Mouse (Mus musculus) bone marrow macrophage, adult 2 months (primary cell): ENCODE measurements around the gene Pdcd6. TPM values are rescaled to one million over a fixed set of nuclear protein-coding genes. Genes with fewer than 3 reads are reported as not detected.

Experiments
- H3K27ac ChIP-seq: 2 replicates; pipeline ENCODE4 v1.5.1; 2012; ENCODE audit warnings: low read depth, low read length; ENCODE audit not compliant: insufficient read depth
- H3K4me1 ChIP-seq: 2 replicates; pipeline ENCODE4 v1.6.1; 2012; ENCODE audit warnings: low read length; ENCODE audit not compliant: control insufficient read depth, insufficient read depth
- H3K4me3 ChIP-seq: 2 replicates; pipeline ENCODE4 v1.5.1; 2012; ENCODE audit warnings: mild to moderate bottlenecking, low read length, moderate library complexity; ENCODE audit not compliant: insufficient read depth
- CTCF ChIP-seq: IDR thresholded peaks from 2 replicates; pipeline ENCODE4 v1.5.1; 2012; ENCODE audit warnings: low read depth, mild to moderate bottlenecking, low read length, moderate library complexity
- POLR2A ChIP-seq: IDR thresholded peaks from 2 replicates; pipeline ENCODE4 v1.6.1; 2012; ENCODE audit warnings: mild to moderate bottlenecking, low read depth, low read length, borderline replicate concordance
- polyA plus RNA-seq: library from polyadenylated mRNA; stranded (reverse); fragments of >200 nt; gene quantifications from 2 replicates; pipeline ENCODE4 v1.2.4, GENCODE M21; 2012; ENCODE audit not compliant: missing spikeins, insufficient read depth, insufficient read length

Gene Pdcd6
- polyA plus RNA-seq: 115 and 120 TPM in 2 replicates

- peak within 1 kb of the TSS; percentile 70 for H3K4me3 ChIP-seq
- no peak for TF ChIP-seq POLR2A
- no peak for TF ChIP-seq CTCF
- H3K27ac ChIP-seq: peak within 1 kb of the TSS; percentile 3
- peaks cover 3% of the 10 kb centered on the region for H3K4me1 ChIP-seq
Observed at GRCm38 (mm10) chr13:74317170-74317849, at the start of gene Pdcd6. Pdcd6 (minus strand) TSS chr13:74317580.

GRCm38 (mm10) chr13:74363859-74364235, 46.5 kb upstream of the Pdcd6 start, which contains the start of gene Lrrc14b:
Lrrc14b (minus strand) TSS chr13:74364005.
- Histone ChIP-seq H3K4me1 (peaks cover 35% of the 10 kb centered on the region), H3K27ac (peak within 1 kb of the TSS; percentile 34), H3K4me3 (peak within 1 kb of the TSS; percentile 40)
- TF ChIP-seq POLR2A: no peak
- TF ChIP-seq CTCF: peak; percentile 16; the same call in 1 of the 2 replicates

DNA sequence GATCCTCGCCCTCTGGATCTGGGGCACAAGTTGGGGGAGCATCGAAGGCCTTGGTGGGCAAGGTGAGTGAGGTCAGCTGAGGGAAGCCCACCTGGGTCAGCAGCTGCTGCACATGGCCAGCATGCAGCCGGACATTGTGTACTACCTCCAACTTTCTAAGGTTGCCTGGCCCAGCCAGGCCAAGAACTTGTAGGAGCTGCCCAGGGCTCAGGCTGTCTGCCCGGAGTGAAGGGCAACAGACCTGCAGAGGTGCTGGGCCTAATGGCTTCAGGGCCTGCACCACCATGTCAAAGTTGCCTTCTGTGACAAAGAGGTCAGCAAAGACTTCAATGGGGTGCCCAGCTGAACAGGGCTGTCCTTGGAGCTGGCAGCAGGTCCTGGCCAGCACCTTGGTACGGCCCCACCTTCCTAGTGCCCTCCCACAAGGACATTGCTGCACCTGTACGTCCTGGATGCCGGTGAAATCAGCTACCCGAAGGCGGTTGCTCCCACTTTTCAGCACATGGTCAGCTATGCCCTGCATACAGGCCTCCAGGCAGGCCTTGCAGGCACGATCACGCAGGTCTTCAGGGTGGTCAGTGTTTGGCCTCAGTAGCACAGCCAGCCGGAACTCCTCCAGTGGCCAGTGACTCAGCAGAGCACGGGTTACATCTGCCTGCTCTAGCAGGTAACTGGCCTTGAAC, 45.9 kb upstream of the Pdcd6 start:
- Histone ChIP-seq H3K4me1 (peaks cover 35% of the 10 kb centered on the region), H3K27ac (peak overlapping the region; percentile 34), H3K4me3 (peak overlapping the region; percentile 40)
- TF ChIP-seq POLR2A (no peak), CTCF (no peak)

- Histone ChIP-seq H3K4me1 (peaks cover 31% of the 10 kb centered on the region), H3K27ac (peak overlapping the region; percentile 57), H3K4me3 (no peak overlapping the region)
- TF ChIP-seq CTCF: no peak
- no peak for TF ChIP-seq POLR2A
Observed at GRCm38 (mm10) chr13:74362218-74362617, 44.8 kb upstream of the Pdcd6 start.

DNA sequence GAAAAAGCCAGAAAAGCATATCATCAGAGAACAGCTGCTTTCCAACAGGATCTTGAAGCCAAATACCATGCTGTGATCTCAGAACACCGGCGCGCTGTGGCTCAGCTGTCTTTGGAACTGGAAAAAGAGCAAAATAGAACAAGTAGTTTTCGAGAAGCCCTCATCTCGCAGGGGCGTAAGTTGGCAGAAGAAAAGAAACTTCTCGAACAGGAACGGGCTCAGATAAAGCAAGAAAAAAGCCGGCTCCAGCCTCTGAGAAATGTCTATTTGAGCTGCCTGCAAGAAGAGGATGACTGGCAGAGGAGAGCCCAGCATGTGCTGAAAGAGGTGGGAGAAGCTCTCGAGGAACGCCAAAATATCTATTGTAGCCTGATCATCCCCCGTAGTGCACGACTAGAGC, 39.1 kb upstream of the Pdcd6 start:
- TF ChIP-seq POLR2A (no peak), CTCF (no peak)
- H3K4me1 ChIP-seq: peaks cover 5% of the 10 kb centered on the region
- no peak overlapping the region for H3K4me3 ChIP-seq
- H3K27ac ChIP-seq: no peak overlapping the region

GRCm38 (mm10) chr13:74350435-74350906, 33.1 kb upstream of the Pdcd6 start:
- Histone ChIP-seq H3K27ac (peak overlapping the region; percentile 45), H3K4me3 (peak overlapping the region; percentile 71), H3K4me1 (0 out of 2 replicates have a peak, but pooled peaks cover 8% of the 10 kb centered on the region)
- TF ChIP-seq CTCF (no peak), POLR2A (no peak)

- peak within 1 kb of the TSS; percentile 69 for H3K27ac ChIP-seq
Observed at GRCm38 (mm10) chr13:74349566-74350434, 32.4 kb upstream of the Pdcd6 start, which contains the start of the genes Sdha and Ccdc127. Sdha (minus strand) TSS chr13:74350280. Ccdc127 (plus strand) TSS chr13:74350309.

DNA sequence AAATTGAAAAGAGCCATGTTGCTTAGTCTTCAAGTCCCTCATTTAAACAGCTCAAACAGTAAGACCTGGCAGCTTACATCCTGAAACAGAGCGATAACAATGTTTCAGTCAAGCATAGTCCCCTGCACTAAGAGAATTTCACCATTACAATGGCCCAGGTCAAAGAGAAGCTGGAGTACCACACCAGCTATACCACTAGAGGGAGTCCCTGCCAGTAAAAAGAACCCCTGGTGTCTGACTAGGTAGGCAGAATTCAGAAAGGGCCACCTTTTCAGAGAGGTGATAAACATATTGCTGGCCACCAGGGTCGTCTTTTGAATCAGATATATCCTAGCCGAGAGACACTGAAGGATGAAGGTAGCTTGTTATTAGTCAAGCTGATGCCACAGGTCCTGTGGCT, 23.7 kb upstream of the Pdcd6 start:
- Histone ChIP-seq H3K4me3 (no peak overlapping the region), H3K4me1 (no peaks in the 10 kb centered on the region), H3K27ac (no peak overlapping the region)
- TF ChIP-seq CTCF (no peak), POLR2A (no peak)

More at GRCm38 (mm10) chr13:74349566-74350434, 32.4 kb upstream of the Pdcd6 start, which contains the start of the genes Sdha and Ccdc127:
- H3K4me1 ChIP-seq: 0 out of 2 replicates have a peak, but pooled peaks cover 8% of the 10 kb centered on the region
- TF ChIP-seq CTCF: no peak
- TF ChIP-seq POLR2A: no peak
- H3K4me3 ChIP-seq: peak within 1 kb of the TSS; percentile 71

GRCm38 (mm10) chr13:74329321-74329720, 11.9 kb upstream of the Pdcd6 start:
- H3K4me3 ChIP-seq: no peak overlapping the region
- TF ChIP-seq CTCF (no peak), POLR2A (no peak)
- no peak overlapping the region for H3K27ac ChIP-seq
- H3K4me1 ChIP-seq: no peaks in the 10 kb centered on the region
